Mouse (Mus musculus): Measurements from ENCODE around the gene Sod3. TPM values are rescaled to one million over a fixed set of nuclear protein-coding genes. Genes with fewer than 3 reads are reported as not detected.

Gene Sod3
- total and polyA plus RNA-seq, 3 experiments = 0.05 TPM; not detected in 2

DNA sequence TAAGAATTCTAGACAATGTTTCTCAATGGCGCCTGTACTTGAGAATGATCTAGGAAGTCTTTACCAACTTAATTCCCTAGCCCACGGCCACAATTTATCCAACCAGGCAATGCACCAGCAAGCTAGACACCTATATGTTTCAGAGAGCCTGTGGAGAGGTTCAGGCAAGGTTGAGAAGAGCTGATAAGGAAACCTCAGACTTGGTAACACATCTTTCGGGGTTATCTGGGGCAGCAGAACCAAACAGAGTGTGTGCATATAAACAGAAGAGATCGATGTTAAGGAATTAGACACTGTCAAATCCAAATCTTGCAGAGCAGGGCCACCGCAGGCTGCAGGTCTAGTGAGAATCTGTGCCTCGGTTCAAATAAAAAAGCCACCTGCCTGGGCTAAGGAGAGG, 5.5 kb upstream of the Sod3 start:
- DNase-seq (ENCODE audit: low spot score) (no peak), ATAC-seq (ENCODE audit: extremely low read depth, insufficient number of reproducible peaks, low FRiP score, poor library complexity, severe bottlenecking) (no peak)
- TF ChIP-seq CTCF (IDR thresholded peaks at IDR 0.05; ENCODE audit: low read depth, low read length) = no peak
- no peak for TF ChIP-seq POLR2AphosphoS5 (IDR thresholded peaks at IDR 0.05; ENCODE audit: insufficient replicate concordance, low read depth, low read length)
- no peak for TF ChIP-seq GATA1 (IDR thresholded peaks at IDR 0.05; ENCODE audit: borderline replicate concordance, low read length)
- TF ChIP-seq GATA2 (IDR thresholded peaks at IDR 0.05; ENCODE audit: borderline replicate concordance, low read depth, low read length) = no peak
- no peak for TF ChIP-seq TAL1 (conservative IDR thresholded peaks at IDR 0.05; ENCODE audit: low read depth, low read length)
- H3K4me1 ChIP-seq (ENCODE audit: insufficient read depth, low read depth, low read length) = no peaks in the 10 kb centered on the region
- H3K4me3 ChIP-seq (ENCODE audit: low read depth, low read length) = no peak overlapping the region
- no peaks in the 10 kb centered on the region for H3K36me3 ChIP-seq (replicated peaks)
- no peaks in the 10 kb centered on the region for H3K27me3 ChIP-seq (ENCODE audit: insufficient read depth, low read length)
- H3K9me3 ChIP-seq (replicated peaks) = peaks cover 33% of the 10 kb centered on the region

DNA sequence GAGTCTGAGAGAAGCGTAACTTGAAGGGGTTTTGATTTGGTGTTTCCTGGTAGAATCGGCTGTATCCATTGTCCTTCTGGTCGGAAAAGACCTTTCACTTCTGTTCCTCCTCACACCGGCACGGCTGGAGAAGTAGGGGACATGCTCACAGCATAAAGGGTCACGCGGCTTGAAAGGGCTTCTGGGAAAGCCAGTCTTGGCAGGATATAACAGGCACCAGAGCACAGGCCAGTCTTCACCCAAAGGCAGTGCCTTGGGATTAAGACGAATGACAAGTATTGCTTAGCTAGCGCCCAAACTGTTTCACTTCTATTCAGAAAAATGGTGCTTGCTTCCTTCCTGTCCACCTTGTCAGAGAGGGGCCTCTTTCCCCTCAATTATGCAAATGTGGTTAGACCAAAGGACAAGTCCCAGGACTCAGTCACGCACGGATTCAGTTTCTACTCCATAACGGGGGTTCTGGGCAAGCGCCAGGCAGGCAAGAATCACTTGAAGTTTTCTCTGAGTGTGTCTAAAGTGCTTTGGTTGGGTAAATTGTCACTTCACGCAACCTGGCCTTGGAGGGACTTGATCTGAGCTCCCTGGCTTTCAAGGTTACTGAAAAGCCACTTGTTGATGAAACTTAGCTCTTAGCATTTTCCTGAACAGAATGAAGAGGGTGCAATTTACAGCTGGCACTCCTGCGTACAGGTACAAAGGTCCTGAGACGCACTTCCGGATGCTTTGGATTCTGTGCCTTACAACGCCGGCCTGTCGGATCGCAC, 3.1 kb upstream of the Sod3 start:
- H3K4me1 ChIP-seq (ENCODE audit: insufficient read depth, low read depth, low read length) = no peaks in the 10 kb centered on the region
- H3K4me3 ChIP-seq (ENCODE audit: low read depth, low read length) = no peak overlapping the region
- no peak for ATAC-seq (ENCODE audit: extremely low read depth, insufficient number of reproducible peaks, low FRiP score, poor library complexity, severe bottlenecking)
- H3K27me3 ChIP-seq (ENCODE audit: insufficient read depth, low read length) = no peaks in the 10 kb centered on the region
- no peak for DNase-seq (ENCODE audit: low spot score)
- TF ChIP-seq TAL1 (conservative IDR thresholded peaks at IDR 0.05; ENCODE audit: low read depth, low read length) (no peak), GATA1 (IDR thresholded peaks at IDR 0.05; ENCODE audit: borderline replicate concordance, low read length) (no peak), CTCF (IDR thresholded peaks at IDR 0.05; ENCODE audit: low read depth, low read length) (no peak), POLR2AphosphoS5 (IDR thresholded peaks at IDR 0.05; ENCODE audit: insufficient replicate concordance, low read depth, low read length) (no peak), GATA2 (IDR thresholded peaks at IDR 0.05; ENCODE audit: borderline replicate concordance, low read depth, low read length) (no peak)
- H3K9me3 ChIP-seq (replicated peaks) = peaks cover 33% of the 10 kb centered on the region
- no peaks in the 10 kb centered on the region for H3K36me3 ChIP-seq (replicated peaks)

DNA sequence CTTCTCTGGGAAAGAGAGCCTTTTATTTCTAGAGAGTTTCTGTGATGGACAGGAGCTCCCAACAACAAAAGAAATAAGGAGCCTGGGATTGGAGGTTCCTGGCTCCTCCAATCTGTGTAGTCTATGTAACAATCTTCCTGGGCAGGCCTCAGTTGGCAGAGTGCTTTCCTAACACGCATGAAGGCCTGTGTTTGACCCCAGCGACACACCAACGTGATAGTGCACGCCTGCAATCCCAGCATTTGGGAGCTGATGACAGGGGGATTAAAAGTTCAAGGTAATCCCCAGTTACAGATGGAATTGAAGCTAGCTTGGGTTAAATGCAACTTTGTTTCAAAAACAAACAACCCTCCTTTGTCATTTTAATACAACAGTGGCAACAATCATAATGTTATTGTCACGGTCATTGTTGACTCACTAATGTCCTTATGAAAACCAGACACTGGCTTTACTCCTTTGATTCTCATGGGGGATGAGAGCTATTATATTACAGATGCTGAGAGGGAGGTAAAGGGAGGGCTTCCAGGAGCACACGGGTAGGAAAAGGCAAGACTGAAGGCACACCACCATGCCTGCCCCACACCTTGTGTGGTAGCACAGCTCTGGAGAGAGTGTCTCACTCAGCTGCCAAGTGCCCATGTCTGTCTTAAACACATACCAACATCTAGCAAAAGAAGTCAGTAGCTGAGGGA, 669 bp upstream of the Sod3 start:
- ATAC-seq (ENCODE audit: extremely low read depth, insufficient number of reproducible peaks, low FRiP score, poor library complexity, severe bottlenecking) (no peak), DNase-seq (ENCODE audit: low spot score) (no peak)
- Histone ChIP-seq H3K27me3 (ENCODE audit: insufficient read depth, low read length) (no peaks in the 10 kb centered on the region), H3K9me3 (replicated peaks) (peaks cover 43% of the 10 kb centered on the region), H3K36me3 (replicated peaks) (no peaks in the 10 kb centered on the region), H3K4me3 (ENCODE audit: low read depth, low read length) (no peak overlapping the region), H3K4me1 (ENCODE audit: insufficient read depth, low read depth, low read length) (no peaks in the 10 kb centered on the region)
- TF ChIP-seq GATA1 (IDR thresholded peaks at IDR 0.05; ENCODE audit: borderline replicate concordance, low read length) (no peak), GATA2 (IDR thresholded peaks at IDR 0.05; ENCODE audit: borderline replicate concordance, low read depth, low read length) (no peak), POLR2AphosphoS5 (IDR thresholded peaks at IDR 0.05; ENCODE audit: insufficient replicate concordance, low read depth, low read length) (no peak), TAL1 (conservative IDR thresholded peaks at IDR 0.05; ENCODE audit: low read depth, low read length) (no peak), CTCF (IDR thresholded peaks at IDR 0.05; ENCODE audit: low read depth, low read length) (no peak)

DNA sequence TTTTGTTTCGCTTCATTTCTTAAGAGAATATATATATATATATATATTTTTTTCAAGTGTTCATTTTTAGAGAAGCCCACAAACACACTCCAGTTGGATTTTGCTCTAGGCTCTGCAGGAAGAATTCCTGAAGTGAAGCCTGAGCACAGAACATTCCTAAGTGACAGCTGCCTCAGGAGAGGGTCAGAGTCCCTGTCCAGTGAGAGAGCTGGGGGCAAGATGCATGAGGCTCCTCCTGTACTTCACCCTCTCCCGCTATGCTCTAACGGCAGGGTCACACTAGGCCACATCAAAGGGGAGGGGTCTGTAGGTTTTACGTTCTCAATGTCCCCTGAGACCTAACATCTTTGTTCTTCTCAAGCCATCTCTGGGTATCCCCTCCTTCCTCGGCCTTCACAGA, 930 bp downstream of the Sod3 start:
- Histone ChIP-seq H3K9me3 (replicated peaks) (peaks cover 48% of the 10 kb centered on the region), H3K4me1 (ENCODE audit: insufficient read depth, low read depth, low read length) (no peaks in the 10 kb centered on the region), H3K4me3 (ENCODE audit: low read depth, low read length) (no peak overlapping the region), H3K36me3 (replicated peaks) (no peaks in the 10 kb centered on the region), H3K27me3 (ENCODE audit: insufficient read depth, low read length) (no peaks in the 10 kb centered on the region)
- ATAC-seq (ENCODE audit: extremely low read depth, insufficient number of reproducible peaks, low FRiP score, poor library complexity, severe bottlenecking) (no peak), DNase-seq (ENCODE audit: low spot score) (no peak)
- TF ChIP-seq GATA1 (IDR thresholded peaks at IDR 0.05; ENCODE audit: borderline replicate concordance, low read length) = no peak
- no peak for TF ChIP-seq POLR2AphosphoS5 (IDR thresholded peaks at IDR 0.05; ENCODE audit: insufficient replicate concordance, low read depth, low read length)
- TF ChIP-seq GATA2 (IDR thresholded peaks at IDR 0.05; ENCODE audit: borderline replicate concordance, low read depth, low read length) = no peak
- TF ChIP-seq TAL1 (conservative IDR thresholded peaks at IDR 0.05; ENCODE audit: low read depth, low read length) = no peak
- TF ChIP-seq CTCF (IDR thresholded peaks at IDR 0.05; ENCODE audit: low read depth, low read length) = no peak

DNA sequence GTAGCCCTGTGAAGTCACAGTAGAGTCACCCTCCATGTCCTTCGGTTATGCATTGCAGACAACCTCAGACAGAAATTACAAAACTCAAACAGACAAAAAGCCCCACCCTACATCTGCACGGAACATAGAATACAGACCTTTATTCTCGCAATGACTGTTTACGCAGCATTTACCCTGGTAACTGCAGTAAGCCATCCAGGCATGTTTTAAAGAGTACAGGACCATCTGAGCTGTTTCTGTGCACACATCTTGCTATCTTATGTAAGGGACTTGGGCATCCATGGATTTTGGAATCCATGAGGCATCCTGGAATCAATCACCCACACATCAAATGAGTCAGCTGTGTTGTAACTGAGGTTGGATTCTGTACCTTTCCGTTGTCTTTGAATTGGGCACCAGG, 2.3 kb downstream of the Sod3 start:
- Histone ChIP-seq H3K36me3 (replicated peaks) (no peaks in the 10 kb centered on the region), H3K9me3 (replicated peaks) (peaks cover 49% of the 10 kb centered on the region), H3K4me1 (ENCODE audit: insufficient read depth, low read depth, low read length) (no peaks in the 10 kb centered on the region), H3K27me3 (ENCODE audit: insufficient read depth, low read length) (no peaks in the 10 kb centered on the region), H3K4me3 (ENCODE audit: low read depth, low read length) (no peak overlapping the region)
- no peak for TF ChIP-seq GATA2 (IDR thresholded peaks at IDR 0.05; ENCODE audit: borderline replicate concordance, low read depth, low read length)
- no peak for TF ChIP-seq POLR2AphosphoS5 (IDR thresholded peaks at IDR 0.05; ENCODE audit: insufficient replicate concordance, low read depth, low read length)
- no peak for TF ChIP-seq TAL1 (conservative IDR thresholded peaks at IDR 0.05; ENCODE audit: low read depth, low read length)
- no peak for TF ChIP-seq GATA1 (IDR thresholded peaks at IDR 0.05; ENCODE audit: borderline replicate concordance, low read length)
- TF ChIP-seq CTCF (IDR thresholded peaks at IDR 0.05; ENCODE audit: low read depth, low read length) = no peak
- ATAC-seq (ENCODE audit: extremely low read depth, insufficient number of reproducible peaks, low FRiP score, poor library complexity, severe bottlenecking) (no peak), DNase-seq (ENCODE audit: low spot score) (no peak)

DNA sequence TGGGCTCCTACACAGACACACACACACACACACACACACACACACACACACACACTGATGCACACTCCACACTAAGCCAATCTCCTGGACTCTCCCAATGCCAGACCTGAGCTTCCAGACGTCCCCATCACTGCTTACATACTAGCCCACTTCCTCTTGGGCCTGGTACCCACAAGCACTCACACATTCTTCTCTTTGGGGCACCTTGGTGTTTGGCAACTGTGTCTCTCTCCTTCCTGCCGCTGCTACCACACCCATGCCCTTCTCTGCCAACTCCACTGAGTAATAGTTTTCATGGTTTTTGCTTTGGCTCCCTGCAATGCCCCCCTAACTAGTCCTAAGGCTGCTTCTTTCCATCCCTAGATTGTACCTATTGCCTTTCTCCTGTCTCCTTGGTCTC, 3.1 kb downstream of the Sod3 start:
- H3K36me3 ChIP-seq (replicated peaks) = no peaks in the 10 kb centered on the region
- H3K27me3 ChIP-seq (ENCODE audit: insufficient read depth, low read length) = no peaks in the 10 kb centered on the region
- no peak overlapping the region for H3K4me3 ChIP-seq (ENCODE audit: low read depth, low read length)
- no peaks in the 10 kb centered on the region for H3K4me1 ChIP-seq (ENCODE audit: insufficient read depth, low read depth, low read length)
- ATAC-seq (ENCODE audit: extremely low read depth, insufficient number of reproducible peaks, low FRiP score, poor library complexity, severe bottlenecking) (no peak), DNase-seq (ENCODE audit: low spot score) (no peak)
- TF ChIP-seq CTCF (IDR thresholded peaks at IDR 0.05; ENCODE audit: low read depth, low read length) = no peak
- no peak for TF ChIP-seq GATA1 (IDR thresholded peaks at IDR 0.05; ENCODE audit: borderline replicate concordance, low read length)
- no peak for TF ChIP-seq GATA2 (IDR thresholded peaks at IDR 0.05; ENCODE audit: borderline replicate concordance, low read depth, low read length)
- no peak for TF ChIP-seq TAL1 (conservative IDR thresholded peaks at IDR 0.05; ENCODE audit: low read depth, low read length)
- no peak for TF ChIP-seq POLR2AphosphoS5 (IDR thresholded peaks at IDR 0.05; ENCODE audit: insufficient replicate concordance, low read depth, low read length)
- H3K9me3 ChIP-seq (replicated peaks) = peaks cover 48% of the 10 kb centered on the region

Measured in G1E (cell line).